26 mouse cellular contexts compared by ENCODE assay signal in the genomic region with DNA sequence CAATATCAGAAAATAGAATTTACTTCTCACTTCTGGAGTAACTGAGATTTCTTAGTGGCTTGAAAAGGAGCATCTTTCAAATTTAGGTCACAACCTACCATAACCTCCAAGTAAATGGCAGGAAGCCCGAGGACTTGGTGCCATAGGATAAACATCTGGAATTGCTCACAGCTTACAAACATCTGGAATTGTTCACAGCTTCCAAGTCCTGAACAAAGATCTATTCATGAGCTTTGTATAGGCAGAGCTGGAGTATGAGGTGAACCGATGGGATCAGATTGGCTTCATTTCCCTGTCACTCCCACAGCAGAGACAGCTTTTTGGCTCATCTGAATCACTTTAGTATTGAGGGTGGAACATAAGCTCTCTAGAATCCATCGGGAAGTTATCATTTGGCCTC. TPM values are rescaled to one million over a fixed set of nuclear protein-coding genes. Genes with fewer than 3 reads are reported as not detected.
DNase-seq lines count a peak whose midpoint lies in the region; ATAC-seq and TF ChIP-seq lines count a peak whose summit lies in the region.
"Had no signal": no experiment of that assay in that cellular context is flagged by ENCODE, and none has a peak within 500 bp of the region (broad histone marks: within the 10 kb centered on the region; RNA-seq: fewer than 3 reads in every experiment).

No protein-coding gene starts in this region.

- peaks cover 17% of the 10 kb centered on the region for H3K4me1 ChIP-seq in embryonic facial prominence, embryonic 13.5 days
- H3K4me1 ChIP-seq in limb, embryonic 13.5 days, result peaks cover 19% of the 10 kb centered on the region
- H3K4me1 ChIP-seq in liver, postnatal 0 days (ENCODE audit: insufficient read depth), result no peaks in the 10 kb centered on the region
- H3K4me1 ChIP-seq: forebrain, embryonic 15.5 days; liver, embryonic 15.5 days; neural tube, embryonic 15.5 days; stomach, embryonic 15.5 days had no signal

- no peak overlapping the region for H3K4me2 ChIP-seq in embryonic facial prominence, embryonic 13.5 days
- no peak overlapping the region for H3K4me2 ChIP-seq in limb, embryonic 13.5 days (replicated peaks)
- no peak overlapping the region for H3K4me2 ChIP-seq in liver, postnatal 0 days (ENCODE audit: low read depth, low read length)
- H3K4me2 ChIP-seq: forebrain, embryonic 15.5 days; liver, embryonic 15.5 days; midbrain, embryonic 11.5 days; neural tube, embryonic 15.5 days; stomach, embryonic 15.5 days had no signal

- H3K27me3 ChIP-seq in embryonic facial prominence, embryonic 13.5 days, result no peaks in the 10 kb centered on the region
- no peaks in the 10 kb centered on the region for H3K27me3 ChIP-seq in limb, embryonic 13.5 days
- no peaks in the 10 kb centered on the region for H3K27me3 ChIP-seq in liver, postnatal 0 days (ENCODE audit: insufficient read depth, low read length)
- H3K27me3 ChIP-seq: forebrain, embryonic 15.5 days; liver, embryonic 15.5 days; neural tube, embryonic 15.5 days; stomach, embryonic 15.5 days had no signal

- no peak for ATAC-seq in embryonic facial prominence, embryonic 13.5 days (ENCODE audit: insufficient number of reproducible peaks, insufficient read depth, low FRiP score, low TSS enrichment, low read depth)
- ATAC-seq in limb, embryonic 13.5 days (ENCODE audit: low FRiP score, low read depth), result peak; percentile 69
- ATAC-seq in liver, postnatal 0 days, result no peak
- ATAC-seq: forebrain, embryonic 15.5 days; hindbrain, postnatal 0 days; intestine, postnatal 0 days had no signal

- 18% methylated on average over 3 of the region's 3 CpGs for WGBS in embryonic facial prominence, embryonic 13.5 days
- WGBS in limb, embryonic 13.5 days, result 13% methylated on average over 3 of the region's 3 CpGs
- WGBS in liver, postnatal 0 days (ENCODE audit: insufficient replicate concordance), result 70% methylated on average over 3 of the region's 3 CpGs

- DNase-seq in embryo, embryonic 10 days (ENCODE audit: low spot score), result peak; percentile 60
- DNase-seq in embryo, embryonic 9.5 days (ENCODE audit: extremely low spot score), result no peak
- peak; percentile 52 for DNase-seq in adipocyte (ENCODE audit: low spot score)
- no peak for DNase-seq in cerebellum, postnatal 4 days (ENCODE audit: low spot score in 2 of 2)
- no peak for DNase-seq in right cerebral cortex, postnatal 36 days (ENCODE audit: low spot score in 2 of 2)
- no peak for DNase-seq in liver, postnatal 0 days
- DNase-seq: adrenal gland, postnatal 36 days; cerebellum, adult 11-12 months; cerebellum, postnatal 10 days; gastrocnemius, postnatal 25 days; kidney, postnatal 25 days; liver; lung, postnatal 10 days; right cerebral cortex, adult 18-20 months; thymus, adult 18-20 months; thymus, postnatal 36 days had no signal

- no peak overlapping the region for H3K9ac ChIP-seq in embryonic facial prominence, embryonic 13.5 days
- H3K9ac ChIP-seq in limb, embryonic 13.5 days, result peak overlapping the region; percentile 8; the same call in 1 of the 2 replicates
- no peak overlapping the region for H3K9ac ChIP-seq in liver, postnatal 0 days (replicated peaks)
- H3K9ac ChIP-seq: forebrain, embryonic 15.5 days; liver, embryonic 15.5 days; neural tube, embryonic 15.5 days; stomach, embryonic 15.5 days had no signal

- no peak for TF ChIP-seq CTCF in liver, postnatal 0 days (IDR thresholded peaks at IDR 0.05; ENCODE audit: low read depth)

- no peaks in the 10 kb centered on the region for H3K36me3 ChIP-seq in embryonic facial prominence, embryonic 13.5 days
- no peaks in the 10 kb centered on the region for H3K36me3 ChIP-seq in limb, embryonic 13.5 days
- H3K36me3 ChIP-seq in liver, postnatal 0 days (replicated peaks; ENCODE audit: insufficient read depth, low read length), result no peaks in the 10 kb centered on the region
- H3K36me3 ChIP-seq: forebrain, embryonic 15.5 days; liver, embryonic 15.5 days; neural tube, embryonic 15.5 days; stomach, embryonic 15.5 days had no signal

- no peaks in the 10 kb centered on the region for H3K9me3 ChIP-seq in embryonic facial prominence, embryonic 13.5 days
- no peaks in the 10 kb centered on the region for H3K9me3 ChIP-seq in limb, embryonic 13.5 days
- H3K9me3 ChIP-seq in liver, postnatal 0 days (ENCODE audit: low read length), result no peaks in the 10 kb centered on the region
- H3K9me3 ChIP-seq: forebrain, embryonic 15.5 days; liver, embryonic 15.5 days; neural tube, embryonic 15.5 days; stomach, embryonic 15.5 days had no signal

- 0 out of 2 replicates have a peak overlapping the region, but pooled peaks have one; percentile 28 for H3K27ac ChIP-seq in embryonic facial prominence, embryonic 13.5 days
- no peak overlapping the region; the same call in 1 of the 2 replicates for H3K27ac ChIP-seq in limb, embryonic 13.5 days
- H3K27ac ChIP-seq in liver, postnatal 0 days (ENCODE audit: low read depth), result no peak overlapping the region
- H3K27ac ChIP-seq: forebrain, embryonic 15.5 days; hindbrain, postnatal 0 days; layer of hippocampus, adult 2 months; liver, embryonic 15.5 days; neural tube, embryonic 15.5 days; stomach, embryonic 15.5 days had no signal

- TF ChIP-seq EP300 in liver, postnatal 0 days (IDR thresholded peaks at IDR 0.05; ENCODE audit: low read depth), result no peak

- H3K4me3 ChIP-seq in embryonic facial prominence, embryonic 13.5 days, result no peak overlapping the region
- no peak overlapping the region for H3K4me3 ChIP-seq in limb, embryonic 13.5 days
- H3K4me3 ChIP-seq in liver, postnatal 0 days (ENCODE audit: low read depth, low read length), result no peak overlapping the region
- H3K4me3 ChIP-seq: forebrain, embryonic 15.5 days; layer of hippocampus, adult 2 months; liver, embryonic 15.5 days; neural tube, embryonic 15.5 days; stomach, embryonic 15.5 days had no signal

RNA-seq across cellular contexts. Expression of a gene that starts 55.9 kb away (rescaled TPM):
- polyA plus RNA-seq in embryonic facial prominence, embryonic 13.5 days (2015; fragmentation: Nextera tagmentation; extraction: Ambion mirVana), result 200 and 223 TPM in 2 replicates
- polyA plus RNA-seq in limb, embryonic 13.5 days (2015; fragmentation: Nextera tagmentation; extraction: Ambion mirVana), result 203 and 206 TPM in 2 replicates
- 56.1 and 60.7 TPM in 2 replicates for polyA plus RNA-seq in liver, postnatal 0 days (2015; fragmentation: Nextera tagmentation; extraction: Ambion mirVana)

Comparison
In these comparisons a context has a peak if more than half of its experiments do, and no peak if none do; other contexts are left out.
1. DNase-seq: peak in embryo, embryonic 10 days (single experiment) and adipocyte (single experiment); none in embryo, embryonic 9.5 days (single experiment), cerebellum, postnatal 4 days (0 of 2), right cerebral cortex, postnatal 36 days (0 of 2) and liver, postnatal 0 days (single experiment).